Mouse (Mus musculus) heart, embryonic 11.5 days (tissue): ENCODE measurements around the gene Gpx3. TPM values are rescaled to one million over a fixed set of nuclear protein-coding genes. Genes with fewer than 3 reads are reported as not detected.
A peak's percentile ranks its signal among the peaks of the same experiment; 100 is the strongest.

Experiments
- ATAC-seq: fragments of 200-750 bp; cut with Nextera tagmentation; replicated peaks from 2 replicates; pipeline ENCODE4 v1.8.0; 2017; ENCODE audit warnings: moderate library complexity; ENCODE audit not compliant: insufficient number of reproducible peaks, low FRiP score, low TSS enrichment
- H3K27ac ChIP-seq: fragments of 300-500 bp; sonication (generic); 2 replicates; pipeline ENCODE4 v1.5.1; 2014; ENCODE audit warnings: mild to moderate bottlenecking, low read depth, low read length
- H3K27me3 ChIP-seq: fragments of 300-500 bp; sonication (generic); 2 replicates; pipeline ENCODE4 v1.6.1; 2014; ENCODE audit warnings: mild to moderate bottlenecking, low read length, mixed read lengths; ENCODE audit not compliant: control insufficient read depth, insufficient read depth
- H3K36me3 ChIP-seq: fragments of 300-500 bp; sonication (generic); 2 replicates; pipeline ENCODE4 v1.6.1; 2014; ENCODE audit warnings: mild to moderate bottlenecking, low read length, moderate library complexity, mixed read lengths; ENCODE audit not compliant: control insufficient read depth, insufficient read depth
- H3K4me1 ChIP-seq: fragments of 300-500 bp; sonication (generic); 2 replicates; pipeline ENCODE4 v1.6.1; 2014; ENCODE audit warnings: low read length; ENCODE audit not compliant: control insufficient read depth, insufficient read depth
- H3K4me2 ChIP-seq: fragments of 300-500 bp; sonication (generic); 2 replicates; pipeline ENCODE4 v1.6.1; 2014; ENCODE audit warnings: mild to moderate bottlenecking, moderate library complexity
- H3K4me3 ChIP-seq: fragments of 300-500 bp; sonication (generic); 2 replicates; pipeline ENCODE4 v1.5.1; 2014; ENCODE audit warnings: low read depth, low read length
- H3K9ac ChIP-seq: fragments of 300-500 bp; sonication (generic); 2 replicates; pipeline ENCODE4 v1.6.1; 2014; ENCODE audit warnings: mild to moderate bottlenecking, low read depth, low read length, moderate library complexity
- H3K9me3 ChIP-seq: fragments of 300-500 bp; sonication (generic); replicated peaks from 2 replicates; pipeline ENCODE4 v1.6.1; 2016; ENCODE audit warnings: low read length; ENCODE audit not compliant: control insufficient read depth
- WGBS: fragments of 180-500 bp; shearing (Covaris S2); extraction: QIAGEN DNeasy Blood & Tissue Kit; methylation state at CpG from one replicate; pipeline ENCODE4 v1.1.7; 2014; ENCODE audit not compliant: insufficient replicate concordance; 5-methylcytosine and 5-hydroxymethylcytosine counted together
- polyA plus RNA-seq: library from polyadenylated mRNA; unstranded; fragments of >200 nt; fragmentation: Nextera tagmentation; extraction: Ambion mirVana; gene quantifications from 2 replicates; pipeline ENCODE4 v1.2.1, GENCODE M21; 2014

Gene Gpx3
- polyA plus RNA-seq, 1 experiment from 2014 or later: 1,579 TPM

DNA sequence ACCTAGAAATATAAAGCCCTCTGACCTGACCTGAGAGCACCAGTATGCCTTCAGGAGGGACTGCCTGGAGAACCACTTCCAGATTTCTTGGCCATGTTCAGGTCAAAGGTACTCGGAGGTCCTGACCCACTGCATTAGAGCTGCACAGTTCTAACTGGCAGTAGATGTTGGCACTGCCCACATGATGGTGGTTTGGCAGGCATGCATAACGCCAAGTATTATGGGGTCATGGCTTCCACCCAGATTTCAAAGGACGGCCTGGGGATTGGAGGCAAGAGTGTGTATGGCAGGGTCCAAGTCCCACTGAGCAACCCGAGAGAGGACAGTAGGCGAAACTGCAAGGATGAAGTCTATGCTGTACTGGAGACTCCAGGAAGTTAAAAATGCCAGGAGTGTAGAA lies 11.6 kb downstream of the Gpx3 start:
- Histone ChIP-seq H3K4me3 (no peak overlapping the region), H3K9me3 (no peaks in the 10 kb centered on the region), H3K4me2 (no peak overlapping the region), H3K36me3 (peaks cover 35% of the 10 kb centered on the region), H3K9ac (no peak overlapping the region), H3K27me3 (no peaks in the 10 kb centered on the region), H3K27ac (no peak overlapping the region), H3K4me1 (no peaks in the 10 kb centered on the region)
- no peak for ATAC-seq
- 87% methylated on average over 5 of the region's 5 CpGs for WGBS

DNA sequence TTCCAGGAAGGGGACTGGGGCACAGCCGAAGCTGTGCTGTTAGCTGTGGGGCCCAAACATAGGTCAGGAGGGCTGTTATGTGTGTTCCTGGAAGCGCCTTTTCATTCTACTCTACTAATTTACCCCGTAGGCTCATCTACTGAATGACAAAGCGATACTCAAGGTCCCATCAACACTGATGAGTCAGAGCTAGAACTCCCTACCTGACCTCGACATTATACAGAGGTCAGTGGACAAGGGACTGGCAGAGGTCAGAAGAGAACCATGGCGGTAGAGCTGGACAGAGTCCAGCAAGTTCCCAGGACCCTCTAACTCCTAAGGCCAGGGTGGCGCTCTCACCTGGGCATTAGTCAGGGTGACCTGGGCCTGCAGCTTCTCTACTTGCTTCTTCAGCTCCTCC lies 15.2 kb downstream of the Gpx3 start:
- WGBS: 89% methylated on average over 7 of the region's 7 CpGs
- H3K27ac ChIP-seq: no peak overlapping the region
- H3K4me1 ChIP-seq: peaks cover 18% of the 10 kb centered on the region

GRCm38 (mm10) chr11:54918273-54918672 lies 16.0 kb downstream of the Gpx3 start:
- H3K27me3 ChIP-seq: no peaks in the 10 kb centered on the region
- ATAC-seq: no peak
- peaks cover 28% of the 10 kb centered on the region for H3K36me3 ChIP-seq
- WGBS: 87% methylated on average over 4 of the region's 4 CpGs
- no peaks in the 10 kb centered on the region for H3K9me3 ChIP-seq
- H3K4me1 ChIP-seq: peaks cover 18% of the 10 kb centered on the region
- H3K9ac ChIP-seq: no peak overlapping the region
- no peak overlapping the region for H3K4me2 ChIP-seq
- no peak overlapping the region for H3K4me3 ChIP-seq
- no peak overlapping the region for H3K27ac ChIP-seq

More for the DNA sequence above, 15.2 kb downstream of the Gpx3 start:
- Histone ChIP-seq H3K36me3 (peaks cover 26% of the 10 kb centered on the region), H3K4me2 (no peak overlapping the region), H3K9me3 (no peaks in the 10 kb centered on the region), H3K9ac (no peak overlapping the region), H3K4me3 (no peak overlapping the region), H3K27me3 (no peaks in the 10 kb centered on the region)
- ATAC-seq: no peak

- Histone ChIP-seq H3K4me3 (no peak overlapping the region), H3K27ac (peak overlapping the region; percentile 70), H3K9ac (no peak overlapping the region), H3K9me3 (no peaks in the 10 kb centered on the region), H3K36me3 (peaks cover 36% of the 10 kb centered on the region), H3K27me3 (no peaks in the 10 kb centered on the region), H3K4me1 (peaks cover 18% of the 10 kb centered on the region), H3K4me2 (no peak overlapping the region)
- ATAC-seq: no peak
- WGBS: 61% methylated on average over 11 of the region's 11 CpGs
Observed at GRCm38 (mm10) chr11:54920127-54920972, 18.1 kb downstream of the Gpx3 start.

GRCm38 (mm10) chr11:54920973-54921580 lies 18.8 kb downstream of the Gpx3 start:
- ATAC-seq: no peak
- Histone ChIP-seq H3K4me3 (no peak overlapping the region), H3K4me2 (no peak overlapping the region), H3K9ac (no peak overlapping the region), H3K4me1 (peaks cover 18% of the 10 kb centered on the region), H3K27ac (peak overlapping the region; percentile 70), H3K36me3 (peaks cover 40% of the 10 kb centered on the region), H3K27me3 (no peaks in the 10 kb centered on the region), H3K9me3 (no peaks in the 10 kb centered on the region)
- WGBS: 72% methylated on average over 6 of the region's 6 CpGs

DNA sequence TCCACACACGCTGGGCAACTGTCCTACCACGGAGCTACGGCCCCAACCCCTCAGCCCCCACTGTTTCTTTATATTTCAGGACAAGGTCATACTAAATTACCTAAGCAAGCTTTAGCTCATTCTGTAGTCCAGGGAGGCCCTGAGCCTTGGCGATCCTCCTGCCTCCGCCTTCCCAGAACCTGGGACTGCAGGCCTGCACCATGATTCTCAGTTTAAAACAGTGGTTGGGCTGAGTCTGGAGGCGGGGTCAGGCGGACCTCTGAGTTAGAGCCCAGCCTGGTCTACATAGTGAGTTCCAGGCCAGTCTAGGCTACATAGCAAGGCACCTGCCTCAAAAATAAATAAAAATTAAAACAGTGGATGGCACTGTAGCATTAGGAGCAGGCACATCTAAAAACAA lies 19.5 kb downstream of the Gpx3 start:
- 38% methylated on average over 7 of the region's 7 CpGs for WGBS
- Histone ChIP-seq H3K27ac (peak overlapping the region; percentile 70), H3K4me2 (no peak overlapping the region), H3K9ac (no peak overlapping the region), H3K4me3 (no peak overlapping the region), H3K4me1 (peaks cover 21% of the 10 kb centered on the region), H3K27me3 (no peaks in the 10 kb centered on the region), H3K36me3 (peaks cover 37% of the 10 kb centered on the region), H3K9me3 (no peaks in the 10 kb centered on the region)
- ATAC-seq: peak; percentile 44; the same call in 1 of the 2 replicates

DNA sequence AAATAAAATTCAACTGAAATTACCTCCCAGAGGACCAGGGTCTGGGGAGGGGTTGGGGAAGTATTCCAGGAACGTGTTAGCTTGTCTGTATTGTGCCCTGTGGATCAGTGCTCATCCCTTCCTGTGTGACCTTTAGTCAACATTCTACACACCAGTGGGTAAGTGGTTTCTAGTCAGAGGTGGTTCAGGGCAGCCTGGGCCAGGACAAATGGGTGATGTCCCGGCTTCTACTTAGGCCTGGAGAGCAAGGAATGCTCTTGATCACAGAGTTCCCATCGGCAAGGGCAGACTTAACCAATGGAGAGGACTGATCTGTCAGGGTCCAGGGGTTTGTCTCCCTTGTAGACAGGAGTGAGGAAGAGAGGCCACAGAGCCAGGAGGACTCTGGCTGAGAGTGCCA lies 20.2 kb downstream of the Gpx3 start:
- Histone ChIP-seq H3K9me3 (no peaks in the 10 kb centered on the region), H3K9ac (no peak overlapping the region), H3K4me2 (no peak overlapping the region), H3K27ac (no peak overlapping the region), H3K4me1 (peaks cover 28% of the 10 kb centered on the region), H3K4me3 (no peak overlapping the region), H3K27me3 (no peaks in the 10 kb centered on the region), H3K36me3 (peaks cover 32% of the 10 kb centered on the region)
- 76% methylated on average over 3 of the region's 3 CpGs for WGBS
- ATAC-seq: no peak

DNA sequence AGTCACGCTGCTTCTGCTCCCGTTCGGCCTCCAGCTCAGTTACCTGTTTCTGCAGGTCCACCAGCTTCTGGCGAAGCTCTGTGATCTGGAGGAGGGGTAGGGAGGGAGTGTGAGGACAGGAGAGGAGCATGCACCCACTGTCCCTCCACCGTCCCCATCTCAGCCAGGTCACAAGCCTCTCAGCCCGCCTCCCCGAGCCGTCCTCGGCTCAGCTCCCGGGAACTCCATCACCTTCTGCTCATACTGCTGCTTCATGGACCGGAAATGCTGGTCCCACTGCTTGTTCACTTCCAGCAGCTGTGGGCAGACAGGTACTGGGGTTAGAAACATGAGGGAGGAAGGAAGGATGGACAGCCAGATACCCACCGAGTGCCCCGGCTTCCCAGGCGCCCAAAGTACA lies 21.9 kb downstream of the Gpx3 start:
- Histone ChIP-seq H3K4me1 (peaks cover 33% of the 10 kb centered on the region), H3K9ac (no peak overlapping the region), H3K36me3 (peaks cover 21% of the 10 kb centered on the region), H3K27ac (no peak overlapping the region), H3K27me3 (no peaks in the 10 kb centered on the region), H3K4me2 (no peak overlapping the region), H3K4me3 (no peak overlapping the region), H3K9me3 (no peaks in the 10 kb centered on the region)
- 83% methylated on average over 14 of the region's 14 CpGs for WGBS
- no peak for ATAC-seq
